Mouse (Mus musculus) liver, embryonic 14 days (tissue): ENCODE results near the gene Hist2h2ac. TPM values are rescaled to one million over a fixed set of nuclear protein-coding genes. Genes with fewer than 3 reads are reported as not detected.

Experiments
- polyA plus RNA-seq: library from polyadenylated mRNA; depleted of rRNA; stranded (reverse); fragments of >200 nt; gene quantifications from 2 replicates; pipeline ENCODE4 v1.2.3, GENCODE M21; 2012; rRNA removed

The Hist2h2ac gene
- polyA plus RNA-seq, 1 experiment: 18.2 TPM

Other genes with a start within 250 kb of the Hist2h2ac start
- gene Plekho1, start 224.9 kb downstream of the Hist2h2ac start, polyA plus RNA-seq: 9.2 and 10.8 TPM in 2 replicates
- 7.2 and 8.1 TPM in 2 replicates for gene Vps45, start 162.4 kb downstream of the Hist2h2ac start, polyA plus RNA-seq
- gene Otud7b, start 116.4 kb downstream of the Hist2h2ac start, polyA plus RNA-seq: 3.6 TPM in 2 replicates
- gene Mtmr11, start 58.9 kb downstream of the Hist2h2ac start, polyA plus RNA-seq: 2.8 and 3.5 TPM in 2 replicates
- gene Sf3b4, start 48.5 kb downstream of the Hist2h2ac start, polyA plus RNA-seq: 40.1 and 53.9 TPM in 2 replicates
- gene Sv2a, start 39.7 kb downstream of the Hist2h2ac start, polyA plus RNA-seq: 0.32 and 0.33 TPM in 2 replicates
- gene Bola1, start 1.2 kb downstream of the Hist2h2ac start, polyA plus RNA-seq: 30.6 and 31.1 TPM in 2 replicates
- gene Hist2h2ab, start 1.0 kb downstream of the Hist2h2ac start, polyA plus RNA-seq: 0.89 and 1.2 TPM in 2 replicates
- 7.9 and 10.3 TPM in 2 replicates for gene Hist2h2be, start 239 bp upstream of the Hist2h2ac start, polyA plus RNA-seq
- gene Hist2h3c2, start 18.2 kb upstream of the Hist2h2ac start, polyA plus RNA-seq: 79.4 and 94.5 TPM in 2 replicates
- gene Hist2h2aa2, start 19.4 kb upstream of the Hist2h2ac start, polyA plus RNA-seq: 23.7 and 29.8 TPM in 2 replicates
- gene Hist2h2aa1, start 24.6 kb upstream of the Hist2h2ac start, polyA plus RNA-seq: 41.3 and 48.8 TPM in 2 replicates
- 2.4 and 2.8 TPM in 2 replicates for gene Hist2h3c1, start 25.8 kb upstream of the Hist2h2ac start, polyA plus RNA-seq
- gene Hist2h4, start 42.4 kb upstream of the Hist2h2ac start, polyA plus RNA-seq: 9.6 and 12.2 TPM in 2 replicates
- gene Hist2h3b, start 47.8 kb upstream of the Hist2h2ac start, polyA plus RNA-seq: 63.6 and 74.6 TPM in 2 replicates
- gene Hist2h2bb, start 48.9 kb upstream of the Hist2h2ac start, polyA plus RNA-seq: 13.6 and 14.2 TPM in 2 replicates
- gene Fcgr1, start 73.1 kb upstream of the Hist2h2ac start, polyA plus RNA-seq: 2.5 and 3.7 TPM in 2 replicates
- gene BC107364, start 231.4 kb upstream of the Hist2h2ac start, polyA plus RNA-seq: 0.02 and 0.05 TPM in 2 replicates